Mouse (Mus musculus) forebrain, embryonic 13.5 days (tissue): Measurements from ENCODE around the gene Nat10. TPM values are rescaled to one million over a fixed set of nuclear protein-coding genes. Genes with fewer than 3 reads are reported as not detected.

Source experiments
- ATAC-seq: fragments of 200-750 bp; cut with Nextera tagmentation; 2 replicates; pipeline ENCODE4 v1.8.0; 2017
- H3K27ac ChIP-seq: fragments of 300-500 bp; sonication (generic); 2 replicates; pipeline ENCODE4 v1.5.1; 2015; ENCODE audit warnings: inconsistent platforms, mild to moderate bottlenecking, moderate library complexity
- H3K27me3 ChIP-seq: fragments of 300-500 bp; sonication (generic); 2 replicates; pipeline ENCODE4 v1.6.1; 2015; ENCODE audit warnings: mild to moderate bottlenecking, inconsistent platforms
- H3K36me3 ChIP-seq: fragments of 300-500 bp; sonication (generic); 2 replicates; pipeline ENCODE4 v1.6.1; 2015; ENCODE audit warnings: mild to moderate bottlenecking, inconsistent platforms; ENCODE audit not compliant: poor library complexity, severe bottlenecking
- H3K4me1 ChIP-seq: fragments of 300-500 bp; sonication (generic); 2 replicates; pipeline ENCODE4 v1.6.1; 2015; ENCODE audit warnings: inconsistent platforms
- H3K4me2 ChIP-seq: fragments of 300-500 bp; sonication (generic); 2 replicates; pipeline ENCODE4 v1.6.1; 2015; ENCODE audit warnings: inconsistent platforms, mild to moderate bottlenecking, moderate library complexity
- H3K4me3 ChIP-seq: fragments of 300-500 bp; sonication (generic); 2 replicates; pipeline ENCODE4 v1.5.1; 2015; ENCODE audit warnings: mild to moderate bottlenecking, inconsistent platforms
- H3K9ac ChIP-seq: fragments of 300-500 bp; sonication (generic); 2 replicates; pipeline ENCODE4 v1.6.1; 2015; ENCODE audit warnings: mild to moderate bottlenecking, inconsistent platforms
- H3K9me3 ChIP-seq: fragments of 300-500 bp; sonication (generic); replicated peaks from 2 replicates; pipeline ENCODE4 v1.6.1; 2016; ENCODE audit warnings: inconsistent platforms
- WGBS: fragments of 180-500 bp; shearing (Covaris S2); methylation state at CpG from one replicate; pipeline ENCODE4 v1.1.7; 2015; 5-methylcytosine and 5-hydroxymethylcytosine counted together
- polyA plus RNA-seq: library from polyadenylated mRNA; unstranded; fragments of >200 nt; fragmentation: Nextera tagmentation; extraction: Ambion mirVana; gene quantifications from 2 replicates; pipeline ENCODE4 v1.2.1, GENCODE M21; 2015

Gene Nat10
- polyA plus RNA-seq, 1 experiment from 2014 or later = 23.8 TPM

DNA sequence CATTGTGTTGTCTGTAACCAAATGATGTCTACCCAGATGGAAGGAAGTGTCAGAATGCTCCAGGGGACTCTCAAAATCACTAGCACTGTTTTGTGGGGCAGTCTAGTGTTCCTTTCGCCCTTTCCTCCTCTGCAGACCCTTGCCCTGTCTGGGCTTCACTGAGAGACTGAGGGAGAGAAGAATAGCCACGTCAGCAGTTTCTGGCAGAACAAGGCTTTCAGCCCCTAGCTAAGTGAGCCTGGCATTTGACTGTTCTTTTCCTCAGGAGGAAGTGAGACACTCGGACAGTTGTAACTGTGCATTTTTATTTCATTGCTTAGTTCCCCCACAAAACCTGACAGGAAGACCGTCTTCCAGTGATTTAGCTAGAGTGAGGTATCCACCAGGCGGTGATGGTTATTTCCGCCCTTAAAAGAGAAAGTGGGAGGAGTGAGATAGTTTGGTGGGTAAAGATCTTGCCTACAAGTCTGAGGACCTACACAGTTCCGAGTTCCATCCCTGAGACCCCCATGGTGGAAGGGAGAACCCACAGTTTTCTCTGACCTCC is 88.4 kb downstream of the Nat10 start:
- H3K27ac ChIP-seq = no peak overlapping the region
- no peak for ATAC-seq
- no peaks in the 10 kb centered on the region for H3K36me3 ChIP-seq
- H3K9ac ChIP-seq = no peak overlapping the region
- H3K4me1 ChIP-seq = peaks cover 43% of the 10 kb centered on the region
- no peaks in the 10 kb centered on the region for H3K9me3 ChIP-seq
- 85% methylated on average over 7 of the region's 7 CpGs for WGBS
- no peak overlapping the region for H3K4me3 ChIP-seq
- no peak overlapping the region for H3K4me2 ChIP-seq
- no peaks in the 10 kb centered on the region for H3K27me3 ChIP-seq

Other genes with a start within 250 kb of the Nat10 start
- 6.9 and 8.3 TPM in 2 replicates for gene Abtb2, start 195.0 kb downstream of the Nat10 start, polyA plus RNA-seq
- gene Caprin1, start 36.4 kb upstream of the Nat10 start, polyA plus RNA-seq = 439 and 458 TPM in 2 replicates
- 19.8 and 23.3 TPM in 2 replicates for gene Lmo2, start 196.7 kb upstream of the Nat10 start, polyA plus RNA-seq